Mouse (Mus musculus) CH12.LX (cell line): ENCODE results near the gene E130311K13Rik. TPM values are rescaled to one million over a fixed set of nuclear protein-coding genes. Genes with fewer than 3 reads are reported as not detected.

Experiments used
- DNase-seq: peaks from one replicate; pipeline ENCODE4 v3.0.0-alpha.2; 2013; ENCODE audit errors: extremely low read depth
- H3K27ac ChIP-seq: 2 replicates; pipeline ENCODE4 v1.5.1; 2012; ENCODE audit warnings: low read depth, mild to moderate bottlenecking, control low read depth, moderate library complexity; ENCODE audit not compliant: insufficient read depth
- H3K27me3 ChIP-seq: replicated peaks from 2 replicates; pipeline ENCODE3; 2012; ENCODE audit warnings: inconsistent platforms
- H3K36me3 ChIP-seq, 2 experiments: replicated peaks in 1 of 2; 2 replicates each; pipeline versions ENCODE3 to v1.6.1; 2012; ENCODE audit warnings: inconsistent platforms in 1 of 2, low read length in 1 of 2, mild to moderate bottlenecking in 1 of 2, mixed read lengths in 1 of 2, moderate library complexity in 1 of 2; ENCODE audit not compliant: control insufficient read depth in 1 of 2, insufficient read depth in 1 of 2
- H3K4me1 ChIP-seq, 2 experiments: 2 replicates each; pipeline ENCODE4 v1.6.1; 2012; ENCODE audit warnings: inconsistent platforms in 1 of 2, moderate library complexity in 1 of 2; ENCODE audit not compliant: insufficient read depth in 2 of 2, control insufficient read depth in 1 of 2
- H3K4me2 ChIP-seq: 2 replicates; pipeline ENCODE4 v1.6.1; 2012; ENCODE audit warnings: low read depth, mild to moderate bottlenecking, control low read depth; ENCODE audit not compliant: poor library complexity, insufficient read depth, severe bottlenecking
- H3K4me3 ChIP-seq, 3 experiments: fragments of 150-350 bp in 1 of 3; sonication (generic) in 1 of 3; replicated peaks in 1 of 3; 2 replicates each; pipeline versions ENCODE3 to v1.5.1; 2011 to 2012; ENCODE audit warnings: low read depth in 2 of 3, low read length in 2 of 3, mild to moderate bottlenecking in 2 of 3, moderate library complexity in 2 of 3, control low read depth in 1 of 3, improper control_type of control experiment in 1 of 3, inconsistent platforms in 1 of 3, mixed read lengths in 1 of 3; ENCODE audit not compliant: poor library complexity in 1 of 3
- H3K79me2 ChIP-seq: replicated peaks from 2 replicates; pipeline ENCODE4 v1.6.1; 2012; ENCODE audit warnings: mild to moderate bottlenecking, moderate library complexity; ENCODE audit not compliant: control insufficient read depth, poor library complexity, insufficient read depth, severe bottlenecking; ENCODE audit errors: extremely low read depth
- H3K9ac ChIP-seq: 2 replicates; pipeline ENCODE4 v1.6.1; 2012; ENCODE audit warnings: low read depth, mild to moderate bottlenecking, control low read depth, moderate library complexity; ENCODE audit not compliant: insufficient read depth
- H3K9me3 ChIP-seq: replicated peaks from 2 replicates; pipeline ENCODE3; 2012; ENCODE audit warnings: low read length, inconsistent platforms, mixed read lengths
- CHD1 ChIP-seq: IDR thresholded peaks from 2 replicates; pipeline ENCODE4 v1.6.1; 2012; ENCODE audit warnings: low read depth, low read length, improper control_type of control experiment, inconsistent platforms
- CHD2 ChIP-seq: IDR thresholded peaks from 2 replicates; pipeline ENCODE4 v1.6.1; 2011; ENCODE audit warnings: low read length, improper control_type of control experiment
- CTCF ChIP-seq, 2 experiments: IDR thresholded peaks in 1 of 2; conservative IDR thresholded peaks in 1 of 2; 2 replicates each; pipeline ENCODE4 v1.5.1; 2011 to 2012; ENCODE audit warnings: low read depth in 2 of 2, low read length in 2 of 2, improper control_type of control experiment in 1 of 2, inconsistent platforms in 1 of 2, mild to moderate bottlenecking in 1 of 2, moderate library complexity in 1 of 2
- E2F4 ChIP-seq: IDR thresholded peaks from 2 replicates; pipeline ENCODE4 v1.6.1; 2011; ENCODE audit warnings: low read depth, low read length, improper control_type of control experiment; ENCODE audit not compliant: insufficient replicate concordance
- EP300 ChIP-seq: IDR thresholded peaks from 2 replicates; pipeline ENCODE4 v1.6.1; 2011; ENCODE audit warnings: low read length, improper control_type of control experiment
- GABPA ChIP-seq: IDR thresholded peaks from 2 replicates; pipeline ENCODE4 v1.6.1; 2012; ENCODE audit warnings: low read depth, low read length, improper control_type of control experiment, inconsistent platforms; ENCODE audit not compliant: insufficient replicate concordance
- HCFC1 ChIP-seq: IDR thresholded peaks from 2 replicates; pipeline ENCODE4 v1.6.1; 2012; ENCODE audit warnings: low read depth, mild to moderate bottlenecking, inconsistent platforms, low read length, improper control_type of control experiment
- JUN ChIP-seq: IDR thresholded peaks from 2 replicates; pipeline ENCODE4 v1.6.1; 2011; ENCODE audit warnings: low read depth, mild to moderate bottlenecking, low read length, improper control_type of control experiment, moderate library complexity; ENCODE audit not compliant: insufficient read depth
- KAT2A ChIP-seq: IDR thresholded peaks from 2 replicates; pipeline ENCODE4 v1.6.1; 2012; ENCODE audit warnings: low read length, improper control_type of control experiment, inconsistent platforms; ENCODE audit not compliant: insufficient replicate concordance
- MAZ ChIP-seq: IDR thresholded peaks from 2 replicates; pipeline ENCODE4 v1.6.1; 2012; ENCODE audit warnings: low read depth, mild to moderate bottlenecking, inconsistent platforms, low read length, improper control_type of control experiment, moderate library complexity
- MEF2A ChIP-seq: IDR thresholded peaks from 2 replicates; pipeline ENCODE4 v1.6.1; 2014; ENCODE audit warnings: low read depth, mild to moderate bottlenecking, inconsistent platforms, low read length, improper control_type of control experiment, borderline replicate concordance
- NRF1 ChIP-seq: IDR thresholded peaks from 2 replicates; pipeline ENCODE4 v1.6.1; 2014; ENCODE audit warnings: low read depth, mild to moderate bottlenecking, inconsistent platforms, low read length, improper control_type of control experiment, moderate library complexity
- PAX5 ChIP-seq: IDR thresholded peaks from 2 replicates; pipeline ENCODE4 v1.6.1; 2012; ENCODE audit warnings: low read length, inconsistent platforms, mixed read lengths
- POLR2A ChIP-seq: IDR thresholded peaks from 2 replicates; pipeline ENCODE4 v1.6.1; 2011; ENCODE audit warnings: low read depth, mild to moderate bottlenecking, improper control_type of control experiment, low read length
- POLR2AphosphoS2 ChIP-seq: IDR thresholded peaks from 2 replicates; pipeline ENCODE4 v1.6.1; 2011; ENCODE audit warnings: low read depth, low read length, improper control_type of control experiment
- RAD21 ChIP-seq: IDR thresholded peaks from 2 replicates; pipeline ENCODE4 v1.6.1; 2011; ENCODE audit warnings: low read depth, mild to moderate bottlenecking, low read length, improper control_type of control experiment, moderate library complexity
- RCOR1 ChIP-seq: conservative IDR thresholded peaks from 2 replicates; pipeline ENCODE4 v1.6.1; 2012; ENCODE audit warnings: low read depth, mild to moderate bottlenecking, inconsistent platforms, low read length, improper control_type of control experiment
- TCF12 ChIP-seq: IDR thresholded peaks from 2 replicates; pipeline ENCODE4 v1.6.1; 2014; ENCODE audit warnings: low read depth, mild to moderate bottlenecking, inconsistent platforms, low read length, improper control_type of control experiment
- UBTF ChIP-seq: IDR thresholded peaks from 2 replicates; pipeline ENCODE4 v1.6.1; 2012; ENCODE audit warnings: low read depth, mild to moderate bottlenecking, inconsistent platforms, low read length, improper control_type of control experiment, moderate library complexity
- USF1 ChIP-seq: IDR thresholded peaks from 2 replicates; pipeline ENCODE4 v1.6.1; 2014; ENCODE audit warnings: low read depth, mild to moderate bottlenecking, inconsistent platforms, low read length, improper control_type of control experiment
- USF2 ChIP-seq: conservative IDR thresholded peaks from 2 replicates; pipeline ENCODE4 v1.6.1; 2011; ENCODE audit warnings: low read depth, low read length, improper control_type of control experiment
- ZC3H11A ChIP-seq: IDR thresholded peaks from 2 replicates; pipeline ENCODE4 v1.6.1; 2012; ENCODE audit warnings: low read depth, mild to moderate bottlenecking, inconsistent platforms, low read length, improper control_type of control experiment
- ZMIZ1 ChIP-seq: IDR thresholded peaks from 2 replicates; pipeline ENCODE4 v1.6.1; 2012; ENCODE audit warnings: low read depth, mild to moderate bottlenecking, inconsistent platforms, low read length, improper control_type of control experiment
- ZNF384 ChIP-seq: IDR thresholded peaks from 2 replicates; pipeline ENCODE4 v1.6.1; 2012; ENCODE audit warnings: low read depth, low read length, improper control_type of control experiment, inconsistent platforms
- dilution Hi-C: fragments of 300-500 bp; cut with MboI; formaldehyde crosslinking; loops from 2 replicates; pipeline ENCODE4 v1.14.3; 2020; ENCODE audit warnings: low sequenced_read_pairs; ENCODE audit not compliant: extremely low pct_unique_long_range_greater_than_20kb, extremely low pct_ligation_motif_present
- in situ Hi-C: fragments of 300-500 bp; cut with MboI; formaldehyde crosslinking; loops from 3 replicates; pipeline ENCODE4 v1.14.3; 2019; ENCODE audit warnings: low sequenced_read_pairs, low pct_ligation_motif_present, low pct_unique_long_range_greater_than_20kb, mixed read lengths
- polyA plus RNA-seq: library from polyadenylated mRNA; unstranded; fragments of >175 nt; gene quantifications from 2 replicates; pipeline ENCODE4 v1.2.1, GENCODE M21; 2012; ENCODE audit warnings: low read depth; ENCODE audit not compliant: insufficient read length
- total RNA-seq, 2 experiments: library from RNA; depleted of rRNA; stranded (reverse); fragments of 300-350 nt in 1 of 2; fragments of >200 nt in 1 of 2; gene quantifications; 2 replicates each; pipeline ENCODE4 v1.2.3; 2012 to 2014

E130311K13Rik gene
- total and polyA plus RNA-seq, 3 experiments, result 7.6 to 18.0 (median 9.1) TPM

DNA sequence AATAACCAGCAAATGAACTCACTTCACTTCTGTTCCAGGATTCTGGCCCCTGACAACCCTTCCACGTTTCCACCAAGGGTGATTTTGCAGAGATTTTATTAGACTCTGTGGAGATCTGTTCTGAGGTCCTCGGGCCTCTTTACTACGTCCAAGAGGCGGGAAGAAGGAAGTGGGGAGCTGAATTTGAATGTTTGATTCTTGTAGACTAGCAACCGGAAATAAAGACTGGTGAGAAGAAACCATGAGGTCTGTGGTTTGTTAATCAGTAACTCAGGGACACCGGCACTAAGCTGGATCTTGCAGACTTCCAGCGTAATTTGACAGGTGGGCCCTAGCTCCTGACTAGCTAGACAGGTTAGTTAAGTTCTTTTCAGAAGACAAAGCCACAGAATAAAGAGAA is 35.6 kb downstream of the E130311K13Rik start:
- DNase-seq, result peak; percentile 35
- H3K4me2 ChIP-seq, result no peak overlapping the region
- TF ChIP-seq ZNF384, result no peak
- TF ChIP-seq POLR2A, result no peak
- no peak for TF ChIP-seq EP300
- no peak for TF ChIP-seq KAT2A
- no peak for TF ChIP-seq CTCF (conservative IDR thresholded peaks at IDR 0.05 in 1 of 2, IDR thresholded peaks at IDR 0.05 in 1 of 2; ENCODE audit: low read depth in 2 of 2, low read length in 2 of 2)
- no peak overlapping the region for H3K4me3 ChIP-seq
- dilution Hi-C loops, result no loop called here
- H3K27me3 ChIP-seq, result no peaks in the 10 kb centered on the region
- in situ Hi-C loops, result no loop called here
- H3K4me1 ChIP-seq, result peaks cover 3 to 9% of the 10 kb centered on the region in 2 experiments; a peak in 2 of 4 replicates
- H3K9ac ChIP-seq, result no peak overlapping the region
- H3K9me3 ChIP-seq, result no peaks in the 10 kb centered on the region
- no peaks in the 10 kb centered on the region for H3K79me2 ChIP-seq
- no peaks in the 10 kb centered on the region for H3K36me3 ChIP-seq
- no peak overlapping the region for H3K27ac ChIP-seq

DNA sequence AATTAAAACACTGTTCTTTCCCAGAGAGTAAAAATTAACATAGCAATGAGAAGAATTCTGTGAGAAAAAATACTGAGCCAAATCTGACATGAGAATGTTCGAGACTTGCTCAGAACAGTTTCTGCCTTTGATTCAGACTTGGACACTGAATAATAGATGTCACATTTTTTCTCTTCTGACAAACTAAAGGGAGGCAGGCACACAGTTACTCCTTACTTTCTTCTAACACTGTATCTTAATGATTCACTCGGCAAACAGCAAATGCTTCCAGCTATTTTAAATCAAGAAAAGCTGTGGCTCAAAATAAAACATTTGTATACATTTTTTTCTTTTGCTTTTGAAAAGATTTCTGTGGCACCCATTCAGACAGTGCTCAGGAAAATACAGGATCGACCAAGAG is 37.1 kb downstream of the E130311K13Rik start:
- Histone ChIP-seq H3K27ac (no peak overlapping the region), H3K4me1 (peaks cover 3 to 9% of the 10 kb centered on the region in 2 experiments; a peak in 2 of 4 replicates), H3K4me3 (no peak overlapping the region), H3K9ac (no peak overlapping the region), H3K79me2 (no peaks in the 10 kb centered on the region), H3K4me2 (no peak overlapping the region), H3K36me3 (no peaks in the 10 kb centered on the region), H3K9me3 (no peaks in the 10 kb centered on the region), H3K27me3 (no peaks in the 10 kb centered on the region)
- no peak for TF ChIP-seq JUN
- TF ChIP-seq USF2, result no peak
- TF ChIP-seq CHD1, result no peak
- TF ChIP-seq RAD21, result no peak
- no peak for TF ChIP-seq HCFC1
- no peak for TF ChIP-seq USF1
- TF ChIP-seq ZMIZ1, result no peak
- dilution Hi-C loops (no loop called here), in situ Hi-C loops (no loop called here)
- DNase-seq, result no peak

DNA sequence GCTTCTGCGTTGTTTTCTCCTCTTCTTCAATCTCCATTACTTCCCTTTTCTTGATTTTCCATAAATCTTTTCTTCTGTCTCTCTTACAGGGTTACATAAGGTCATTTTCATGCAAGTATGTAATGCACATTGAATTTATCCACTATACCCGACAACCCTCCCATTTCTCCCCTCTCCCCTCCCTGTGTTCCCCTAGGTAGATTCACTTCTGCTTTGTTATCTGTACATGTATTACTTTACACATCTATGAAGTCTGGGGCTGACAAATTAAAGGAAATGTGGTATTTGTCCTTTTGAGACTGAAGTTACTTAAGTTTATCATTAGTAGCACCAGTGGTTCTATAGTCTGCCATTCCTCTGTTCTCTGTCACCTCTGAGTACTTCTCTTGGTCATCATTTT is 48.2 kb downstream of the E130311K13Rik start:
- no peak overlapping the region for H3K4me2 ChIP-seq

More for the DNA sequence above, 48.2 kb downstream of the E130311K13Rik start:
- Histone ChIP-seq H3K27me3 (no peaks in the 10 kb centered on the region), H3K4me3 (no peak overlapping the region)
- DNase-seq, result no peak
- TF ChIP-seq CHD2 (no peak), USF1 (no peak), RCOR1 (no peak), MAZ (no peak), TCF12 (no peak), ZC3H11A (no peak), PAX5 (no peak), NRF1 (no peak), GABPA (no peak), JUN (no peak), MEF2A (no peak), UBTF (no peak), POLR2AphosphoS2 (no peak), E2F4 (no peak)
- TF ChIP-seq, all 38 proteins: peak for 0
- dilution Hi-C loops, result no loop called here
- Histone ChIP-seq H3K27ac (no peak overlapping the region), H3K4me1 (no peaks in the 10 kb centered on the region), H3K9me3 (no peaks in the 10 kb centered on the region), H3K36me3 (no peaks in the 10 kb centered on the region), H3K79me2 (no peaks in the 10 kb centered on the region), H3K9ac (no peak overlapping the region)
- in situ Hi-C loops, result no loop called here
